ENCODE assay signal across 9 mouse cellular contexts in genomic region chr7:126579172-126579571, GRCm38 (mm10). TPM values are rescaled to one million over a fixed set of nuclear protein-coding genes. Genes with fewer than 3 reads are reported as not detected.
DNase-seq lines count a peak whose midpoint lies in the region; ATAC-seq and TF ChIP-seq lines count a peak whose summit lies in the region.
"Had no signal": no experiment of that assay in that cellular context is flagged by ENCODE, and none has a peak within 500 bp of the region (broad histone marks: within the 10 kb centered on the region; RNA-seq: fewer than 3 reads in every experiment).

No protein-coding gene starts in this region.

- TF ChIP-seq POLR2A in ES-Bruce4 (IDR thresholded peaks at IDR 0.05; ENCODE audit: insufficient read depth, low read length) = no peak

- peak; percentile 53 for DNase-seq in adrenal gland, postnatal 14 days
- no peak for DNase-seq in adrenal gland, postnatal 4 days (ENCODE audit: low spot score in 2 of 2)
- peak in 1 of 2 experiments; percentile 39 for DNase-seq in layer of hippocampus, adult 2 months (ENCODE audit: low spot score in 2 of 2)
- DNase-seq in layer of hippocampus, adult 9-11 months = no peak
- DNase-seq in embryonic facial prominence, embryonic 11.5 days (ENCODE audit: low spot score) = peak; percentile 55
- DNase-seq in lung, postnatal 10 days = peak; percentile 61
- peak; percentile 82 for DNase-seq in thymus, postnatal 4 days

- TF ChIP-seq EP300 in ES-Bruce4 (IDR thresholded peaks at IDR 0.05; ENCODE audit: insufficient read depth, low read depth, low read length) = peak; percentile 28; the same call in 1 of the 2 replicates

- no peak overlapping the region for H3K4me2 ChIP-seq in embryonic facial prominence, embryonic 11.5 days (ENCODE audit: low read depth, low read length)

- peaks cover 9% of the 10 kb centered on the region; the same call in 1 of the 2 replicates for H3K36me3 ChIP-seq in ES-Bruce4 (ENCODE audit: control insufficient read depth, insufficient read depth, low read length, poor library complexity, severe bottlenecking)
- no peaks in the 10 kb centered on the region; the same call in 1 of the 2 replicates for H3K36me3 ChIP-seq in embryonic facial prominence, embryonic 11.5 days (replicated peaks; ENCODE audit: control insufficient read depth, insufficient read depth, low read depth, low read length)

- no peak overlapping the region for H3K27ac ChIP-seq in layer of hippocampus, adult 2 months
- no peak overlapping the region for H3K27ac ChIP-seq in ES-Bruce4 (ENCODE audit: insufficient read depth, low read length)
- H3K27ac ChIP-seq in embryonic facial prominence, embryonic 11.5 days (replicated peaks; ENCODE audit: low read depth, low read length) = no peak overlapping the region

- no peaks in the 10 kb centered on the region for H3K4me1 ChIP-seq in ES-Bruce4 (ENCODE audit: control insufficient read depth, insufficient read depth, low read length)
- H3K4me1 ChIP-seq in embryonic facial prominence, embryonic 11.5 days (ENCODE audit: control insufficient read depth, insufficient read depth, low read length) = no peaks in the 10 kb centered on the region

- peak; percentile 80 for TF ChIP-seq CTCF in layer of hippocampus, adult 2 months (conservative IDR thresholded peaks at IDR 0.05)
- peak; percentile 77 for TF ChIP-seq CTCF in ES-Bruce4 (IDR thresholded peaks at IDR 0.05; ENCODE audit: low read depth, low read length)

- 56% methylated on average over 8 of the region's 8 CpGs for WGBS in embryonic facial prominence, embryonic 11.5 days

- H3K9me3 ChIP-seq in ES-Bruce4 (replicated peaks; ENCODE audit: control insufficient read depth, insufficient read depth, low read length, poor library complexity, severe bottlenecking) = no peaks in the 10 kb centered on the region
- H3K9me3 ChIP-seq in embryonic facial prominence, embryonic 11.5 days (replicated peaks; ENCODE audit: control insufficient read depth, low read length) = no peaks in the 10 kb centered on the region

- H3K4me3 ChIP-seq in layer of hippocampus, adult 2 months = no peak overlapping the region
- no peak overlapping the region for H3K4me3 ChIP-seq in ES-Bruce4 (ENCODE audit: low read depth, low read length)
- no peak overlapping the region for H3K4me3 ChIP-seq in embryonic facial prominence, embryonic 11.5 days (ENCODE audit: low read depth, low read length)

- ATAC-seq in embryonic facial prominence, embryonic 11.5 days (replicated peaks; ENCODE audit: insufficient number of reproducible peaks, low FRiP score, low TSS enrichment, low read depth) = no peak

- H3K27me3 ChIP-seq in ES-Bruce4 (ENCODE audit: control insufficient read depth, insufficient read depth, low read length, poor library complexity, severe bottlenecking) = no peaks in the 10 kb centered on the region
- H3K27me3 ChIP-seq in embryonic facial prominence, embryonic 11.5 days (ENCODE audit: control insufficient read depth, insufficient read depth, low read length) = no peaks in the 10 kb centered on the region

- H3K9ac ChIP-seq in ES-Bruce4 (ENCODE audit: low read depth, poor library complexity, severe bottlenecking) = no peak overlapping the region
- H3K9ac ChIP-seq in embryonic facial prominence, embryonic 11.5 days (replicated peaks; ENCODE audit: low read length) = no peak overlapping the region

RNA-seq across cellular contexts. Expression of gene Apobr, which starts 5.6 kb away (rescaled TPM):
- total RNA-seq in adrenal gland, postnatal 14 days (2021) = 2.9 and 3.5 TPM in 2 replicates
- total RNA-seq in adrenal gland, postnatal 4 days (2021) = 1 to 10 TPM; 1.1 to 1.2 TPM
- under 1 TPM; 0.37 to 0.44 TPM for total RNA-seq in layer of hippocampus, adult 2 months (2021)
- 2.0 and 2.4 TPM in 2 replicates for polyA plus RNA-seq in ES-Bruce4 (2011; ENCODE audit: insufficient read depth, insufficient read length, low read depth, missing spikeins)
- polyA plus RNA-seq in embryonic facial prominence, embryonic 11.5 days (2014; fragmentation: Nextera tagmentation; extraction: Ambion mirVana) = 0.52 and 0.72 TPM in 2 replicates

RNA-seq across cellular contexts. Expression of gene Cln3, which starts 6.4 kb away (rescaled TPM):
- total RNA-seq in adrenal gland, postnatal 14 days (2021) = 25.3 and 31.1 TPM in 2 replicates
- total RNA-seq in adrenal gland, postnatal 4 days (2021) = 10 to 100 TPM; 30.7 to 32.1 TPM
- 10 to 100 TPM; 28.4 to 36.4 TPM for total RNA-seq in layer of hippocampus, adult 2 months (2021)
- 44.9 and 52.5 TPM in 2 replicates for polyA plus RNA-seq in ES-Bruce4 (2011; ENCODE audit: insufficient read depth, insufficient read length, low read depth, missing spikeins)
- polyA plus RNA-seq in embryonic facial prominence, embryonic 11.5 days (2014; fragmentation: Nextera tagmentation; extraction: Ambion mirVana) = 24.4 and 26.8 TPM in 2 replicates

RNA-seq across cellular contexts. Expression of gene Eif3c, which starts 13.0 kb away (rescaled TPM):
- total RNA-seq in adrenal gland, postnatal 14 days (2021) = 241 and 262 TPM in 2 replicates
- 100 to 1,000 TPM; 255 to 260 TPM for total RNA-seq in adrenal gland, postnatal 4 days (2021)
- 100 to 1,000 TPM; 174 to 190 TPM for total RNA-seq in layer of hippocampus, adult 2 months (2021)
- 348 and 363 TPM in 2 replicates for polyA plus RNA-seq in ES-Bruce4 (2011; ENCODE audit: insufficient read depth, insufficient read length, low read depth, missing spikeins)
- polyA plus RNA-seq in embryonic facial prominence, embryonic 11.5 days (2014; fragmentation: Nextera tagmentation; extraction: Ambion mirVana) = 177 and 184 TPM in 2 replicates

RNA-seq across cellular contexts. Expression of gene Il27, which starts 15.6 kb away (rescaled TPM):
- total RNA-seq in adrenal gland, postnatal 14 days (2021) = not detected in 2 replicates
- not detected for total RNA-seq in adrenal gland, postnatal 4 days (2021)
- total RNA-seq in layer of hippocampus, adult 2 months (2021) = not detected
- polyA plus RNA-seq in ES-Bruce4 (2011; ENCODE audit: insufficient read depth, insufficient read length, low read depth, missing spikeins) = not detected in 2 replicates
- not detected in 2 replicates for polyA plus RNA-seq in embryonic facial prominence, embryonic 11.5 days (2014; fragmentation: Nextera tagmentation; extraction: Ambion mirVana)
- polyA plus RNA-seq: neural tube, embryonic 14.5 days had no signal

RNA-seq across cellular contexts. Expression of gene Nupr1, which starts 51.5 kb away (rescaled TPM):
- 16.2 and 21.5 TPM in 2 replicates for total RNA-seq in adrenal gland, postnatal 14 days (2021)
- total RNA-seq in adrenal gland, postnatal 4 days (2021) = 10 to 100 TPM in 1 of 2 experiments, 1 to 10 TPM in 1; 7.5 to 15.3 TPM
- 10 to 100 TPM; 10.3 to 12.2 TPM for total RNA-seq in layer of hippocampus, adult 2 months (2021)
- 13.6 and 14.1 TPM in 2 replicates for polyA plus RNA-seq in ES-Bruce4 (2011; ENCODE audit: insufficient read depth, insufficient read length, low read depth, missing spikeins)
- 3.4 and 4.3 TPM in 2 replicates for polyA plus RNA-seq in embryonic facial prominence, embryonic 11.5 days (2014; fragmentation: Nextera tagmentation; extraction: Ambion mirVana)

Comparison
In these comparisons a context has a peak if more than half of its experiments do, and no peak if none do; other contexts are left out.
1. DNase-seq: peak in adrenal gland, postnatal 14 days (single experiment), embryonic facial prominence, embryonic 11.5 days (single experiment), lung, postnatal 10 days (single experiment) and thymus, postnatal 4 days (single experiment); none in adrenal gland, postnatal 4 days (0 of 2) and layer of hippocampus, adult 9-11 months (single experiment).